Mouse (Mus musculus) olfactory bulb, adult 2 months (tissue): ENCODE results near the gene Afp.

ENCODE experiments used
- CTCF ChIP-seq: fragments of 200-500 bp; IDR thresholded peaks from 2 replicates; pipeline ENCODE4 v1.5.1; 2012; ENCODE audit warnings: low read depth, mild to moderate bottlenecking, low read length, moderate library complexity; ENCODE audit not compliant: insufficient read depth
- POLR2A ChIP-seq: fragments of 200-500 bp; IDR thresholded peaks from 2 replicates; pipeline ENCODE4 v1.6.1; 2012; ENCODE audit warnings: mild to moderate bottlenecking, low read depth, low read length, moderate library complexity; ENCODE audit not compliant: insufficient read depth

DNA sequence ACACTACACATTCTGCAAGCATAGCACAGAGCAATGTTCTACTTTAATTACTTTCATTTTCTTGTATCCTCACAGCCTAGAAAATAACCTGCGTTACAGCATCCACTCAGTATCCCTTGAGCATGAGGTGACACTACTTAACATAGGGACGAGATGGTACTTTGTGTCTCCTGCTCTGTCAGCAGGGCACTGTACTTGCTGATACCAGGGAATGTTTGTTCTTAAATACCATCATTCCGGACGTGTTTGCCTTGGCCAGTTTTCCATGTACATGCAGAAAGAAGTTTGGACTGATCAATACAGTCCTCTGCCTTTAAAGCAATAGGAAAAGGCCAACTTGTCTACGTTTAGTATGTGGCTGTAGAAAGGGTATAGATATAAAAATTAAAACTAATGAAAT lies 40.6 kb upstream of the Afp start:
- no peak for TF ChIP-seq CTCF
- TF ChIP-seq POLR2A = no peak
